Mouse (Mus musculus) kidney, adult 2 months (tissue): Measurements from ENCODE around the gene Sucla2. TPM values are rescaled to one million over a fixed set of nuclear protein-coding genes. Genes with fewer than 3 reads are reported as not detected.

ENCODE experiments used
- DNase-seq: peaks from one replicate; pipeline ENCODE4 v3.0.0; 2021
- H3K27ac ChIP-seq: fragments of 200-500 bp; 2 replicates; pipeline ENCODE4 v1.5.1; 2012; ENCODE audit warnings: low read depth, low read length, control low read depth, inconsistent platforms; ENCODE audit not compliant: insufficient read depth
- H3K27me3 ChIP-seq: fragments of 200-500 bp; replicated peaks from 2 replicates; pipeline ENCODE4 v1.6.1; 2012; ENCODE audit warnings: mild to moderate bottlenecking, moderate library complexity, low read length, inconsistent platforms; ENCODE audit not compliant: control insufficient read depth, insufficient read depth
- H3K36me3 ChIP-seq: fragments of 200-500 bp; 2 replicates; pipeline ENCODE4 v1.6.1; 2012; ENCODE audit warnings: mild to moderate bottlenecking, moderate library complexity, low read length, inconsistent platforms; ENCODE audit not compliant: control insufficient read depth, insufficient read depth
- H3K4me1 ChIP-seq: fragments of 200-500 bp; 2 replicates; pipeline ENCODE4 v1.6.1; 2011; ENCODE audit warnings: low read length; ENCODE audit not compliant: control insufficient read depth, insufficient read depth
- H3K4me3 ChIP-seq: fragments of 200-500 bp; 2 replicates; pipeline ENCODE4 v1.5.1; 2011; ENCODE audit warnings: mild to moderate bottlenecking, low read depth, low read length, control low read depth; ENCODE audit not compliant: insufficient read depth
- CTCF ChIP-seq: fragments of 200-500 bp; conservative IDR thresholded peaks from 2 replicates; pipeline ENCODE4 v1.5.1; 2011; ENCODE audit warnings: low read depth, mild to moderate bottlenecking, control low read depth, low read length, moderate library complexity, mixed read lengths; ENCODE audit not compliant: insufficient read depth, insufficient read length
- POLR2A ChIP-seq: fragments of 200-500 bp; IDR thresholded peaks from one replicate; pipeline ENCODE4 v1.6.1; 2011; ENCODE audit warnings: low read depth, low read length, control low read depth
- WGBS: fragments of 180-500 bp; shearing (Covaris S2); methylation state at CpG from one replicate; pipeline ENCODE4 v1.1.7; 2018; 5-methylcytosine and 5-hydroxymethylcytosine counted together
- polyA plus RNA-seq: library from polyadenylated mRNA; depleted of rRNA; stranded (reverse); fragments of >200 nt; gene quantifications from 2 replicates; pipeline ENCODE4 v1.2.3, GENCODE M21; 2012

The Sucla2 gene
- polyA plus RNA-seq, 1 experiment = 55.4 TPM

GRCm38 (mm10) chr14:73484366-73485110 is 40.6 kb upstream of the Sucla2 start:
- no peaks in the 10 kb centered on the region for H3K36me3 ChIP-seq
- H3K27me3 ChIP-seq = no peaks in the 10 kb centered on the region
- no peak for DNase-seq
- no peak overlapping the region for H3K27ac ChIP-seq
- no peaks in the 10 kb centered on the region for H3K4me1 ChIP-seq
- 91% methylated on average over 3 of the region's 3 CpGs for WGBS
- TF ChIP-seq POLR2A (no peak), CTCF (no peak)
- no peak overlapping the region for H3K4me3 ChIP-seq

DNA sequence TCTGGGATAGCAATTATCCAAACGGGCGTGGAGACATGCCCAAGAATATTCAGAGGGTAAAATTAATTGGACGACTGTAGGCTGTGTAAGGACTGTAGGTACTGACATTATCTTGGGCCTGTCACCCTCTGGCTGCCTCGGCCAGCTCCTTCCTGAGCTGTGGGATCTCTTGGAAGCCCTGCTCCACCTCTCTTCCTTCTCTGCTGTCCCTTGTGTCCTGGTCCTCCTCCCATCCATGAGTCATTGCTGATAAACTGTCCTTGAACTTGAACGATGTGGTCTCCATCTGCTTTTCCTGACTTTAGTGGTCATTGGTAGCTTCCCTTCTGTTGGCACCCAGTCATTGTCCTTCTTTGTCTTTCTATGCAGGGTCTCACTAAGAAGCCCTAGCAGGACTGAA is 38.5 kb upstream of the Sucla2 start:
- 78% methylated on average over 5 of the region's 5 CpGs for WGBS
- no peak for TF ChIP-seq POLR2A
- TF ChIP-seq CTCF = no peak
- H3K27me3 ChIP-seq = no peaks in the 10 kb centered on the region
- no peak overlapping the region for H3K27ac ChIP-seq
- no peak overlapping the region for H3K4me3 ChIP-seq
- no peaks in the 10 kb centered on the region for H3K36me3 ChIP-seq
- DNase-seq = no peak
- no peaks in the 10 kb centered on the region for H3K4me1 ChIP-seq

DNA sequence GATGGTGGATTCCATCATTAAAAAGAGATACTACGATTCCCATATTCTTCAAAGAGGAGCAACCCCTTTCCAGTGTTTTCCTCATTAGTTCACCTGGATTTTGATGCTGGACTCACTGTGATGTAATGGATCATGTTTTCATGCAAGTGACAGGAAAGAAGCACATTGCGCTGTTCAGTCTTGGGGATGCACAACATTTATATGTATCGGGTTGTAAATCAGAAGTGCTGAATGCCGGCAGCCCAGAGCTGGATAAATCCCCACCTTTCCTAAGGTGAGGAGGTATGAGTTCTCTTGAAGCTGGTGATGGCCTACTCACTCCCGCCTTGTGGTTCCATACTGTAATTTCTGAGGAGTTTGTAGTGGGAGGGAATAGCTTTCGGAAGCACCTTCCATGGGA is 31.8 kb upstream of the Sucla2 start:
- 96% methylated on average over 6 of the region's 6 CpGs for WGBS
- no peaks in the 10 kb centered on the region for H3K4me1 ChIP-seq
- no peaks in the 10 kb centered on the region for H3K36me3 ChIP-seq
- DNase-seq = no peak
- TF ChIP-seq POLR2A (no peak), CTCF (no peak)
- H3K27ac ChIP-seq = no peak overlapping the region
- H3K4me3 ChIP-seq = no peak overlapping the region
- no peaks in the 10 kb centered on the region for H3K27me3 ChIP-seq

DNA sequence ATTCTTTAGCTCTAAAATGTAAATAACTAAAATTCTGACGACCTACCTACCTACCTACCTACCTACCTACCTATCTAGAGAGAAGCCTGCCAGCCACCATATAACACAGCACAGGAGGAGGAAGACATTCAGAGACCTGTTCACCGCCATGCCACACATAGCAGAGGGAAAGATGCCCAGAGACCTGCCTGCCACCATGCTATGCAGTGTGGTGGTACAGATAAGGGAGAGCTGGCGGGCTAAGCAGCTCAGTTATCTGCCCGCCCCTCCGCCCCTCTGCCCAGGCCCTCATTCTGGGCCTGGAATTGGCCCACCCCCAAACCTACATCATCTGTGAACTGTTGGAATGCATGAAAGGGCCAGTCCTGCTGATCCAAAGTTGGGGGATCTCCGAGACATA is 31.0 kb upstream of the Sucla2 start:
- Histone ChIP-seq H3K4me3 (no peak overlapping the region), H3K36me3 (no peaks in the 10 kb centered on the region), H3K4me1 (no peaks in the 10 kb centered on the region), H3K27ac (no peak overlapping the region), H3K27me3 (no peaks in the 10 kb centered on the region)
- DNase-seq = no peak
- WGBS = 80% methylated on average over 6 of the region's 6 CpGs
- no peak for TF ChIP-seq CTCF
- no peak for TF ChIP-seq POLR2A

DNA sequence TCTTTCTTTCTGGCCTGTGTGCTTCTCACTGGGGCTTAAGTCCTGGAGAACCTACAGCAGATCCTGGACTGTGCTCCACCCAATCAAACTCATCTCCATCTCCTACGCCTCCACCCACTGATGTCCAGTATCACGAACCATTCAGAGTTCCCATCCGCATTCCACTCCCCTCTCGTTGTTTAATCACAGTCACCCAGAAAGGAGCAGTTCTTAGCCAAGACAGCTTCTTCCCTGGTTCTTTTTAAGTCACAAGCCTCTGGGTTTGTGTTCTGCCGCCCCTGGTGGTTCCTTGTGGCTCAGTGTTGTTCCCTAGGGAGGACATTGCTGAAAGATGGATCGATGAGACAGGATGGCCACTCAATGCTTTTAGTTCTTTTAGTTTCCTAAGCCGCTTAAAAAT is 29.4 kb upstream of the Sucla2 start:
- Histone ChIP-seq H3K36me3 (no peaks in the 10 kb centered on the region), H3K27ac (no peak overlapping the region), H3K27me3 (no peaks in the 10 kb centered on the region), H3K4me1 (no peaks in the 10 kb centered on the region), H3K4me3 (no peak overlapping the region)
- TF ChIP-seq POLR2A (no peak), CTCF (no peak)
- 71% methylated on average over 7 of the region's 7 CpGs for WGBS
- DNase-seq = no peak

GRCm38 (mm10) chr14:73501283-73501682 is 23.8 kb upstream of the Sucla2 start:
- DNase-seq = no peak
- H3K27ac ChIP-seq = no peak overlapping the region
- TF ChIP-seq POLR2A = no peak
- TF ChIP-seq CTCF = no peak
- H3K27me3 ChIP-seq = no peaks in the 10 kb centered on the region
- no peaks in the 10 kb centered on the region for H3K36me3 ChIP-seq
- 86% methylated on average over 9 of the region's 9 CpGs for WGBS
- no peaks in the 10 kb centered on the region for H3K4me1 ChIP-seq
- no peak overlapping the region for H3K4me3 ChIP-seq

DNA sequence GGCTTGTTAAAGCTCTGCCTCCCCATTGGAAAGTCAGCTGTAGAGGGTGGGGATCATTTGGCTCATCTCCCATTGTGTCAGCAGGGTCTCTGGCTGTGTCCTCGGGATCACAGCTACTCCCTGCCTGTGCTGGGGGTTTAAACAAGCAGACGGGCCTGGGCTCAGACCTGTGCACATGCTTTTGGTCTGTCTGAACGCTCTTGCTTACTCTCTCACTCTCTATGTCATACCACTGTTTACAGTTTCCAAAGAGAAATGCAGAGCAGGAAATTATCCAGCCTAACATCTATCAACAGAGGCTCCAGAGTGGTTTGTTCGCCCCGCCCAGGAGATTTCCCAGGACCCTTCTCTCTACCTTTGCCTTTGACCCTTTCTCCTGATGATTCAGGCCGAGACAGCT is 23.4 kb upstream of the Sucla2 start:
- Histone ChIP-seq H3K4me1 (no peaks in the 10 kb centered on the region), H3K4me3 (no peak overlapping the region), H3K36me3 (no peaks in the 10 kb centered on the region), H3K27ac (no peak overlapping the region), H3K27me3 (no peaks in the 10 kb centered on the region)
- no peak for DNase-seq
- TF ChIP-seq CTCF (no peak), POLR2A (no peak)
- 76% methylated on average over 6 of the region's 6 CpGs for WGBS
